Mouse (Mus musculus): ENCODE results near the gene Gcn1l1. TPM values are rescaled to one million over a fixed set of nuclear protein-coding genes. Genes with fewer than 3 reads are reported as not detected.
A peak's percentile ranks its signal among the peaks of the same experiment; 100 is the strongest.

The Gcn1l1 gene
- polyA plus RNA-seq, 1 experiment from 2014 or later = 44.4 TPM

DNA sequence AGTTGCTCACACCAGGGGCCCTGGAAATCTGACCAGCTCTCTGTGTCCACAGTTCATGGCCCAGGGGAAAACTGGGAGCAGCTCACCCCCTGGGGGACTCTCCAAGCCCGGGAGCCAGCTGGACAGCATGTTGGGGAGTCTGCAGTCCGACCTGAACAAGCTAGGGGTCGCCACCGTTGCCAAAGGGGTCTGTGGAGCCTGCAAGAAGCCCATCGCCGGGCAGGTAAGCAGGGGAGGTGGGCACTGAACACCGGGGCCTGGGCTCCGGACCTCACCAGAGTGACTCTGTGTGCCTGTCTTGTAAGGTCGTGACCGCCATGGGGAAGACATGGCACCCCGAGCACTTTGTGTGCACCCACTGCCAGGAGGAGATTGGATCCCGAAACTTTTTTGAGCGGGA is 13.3 kb upstream of the Gcn1l1 start:
- WGBS = 86% methylated on average over 13 of the region's 13 CpGs
- ATAC-seq (ENCODE audit: low FRiP score, low read depth) = no peak
- Histone ChIP-seq H3K4me3 (no peak overlapping the region), H3K27ac (replicated peaks) (no peak overlapping the region), H3K36me3 (peaks cover 20% of the 10 kb centered on the region), H3K9me3 (no peaks in the 10 kb centered on the region), H3K4me2 (no peak overlapping the region), H3K27me3 (no peaks in the 10 kb centered on the region), H3K4me1 (replicated peaks) (peaks cover 5% of the 10 kb centered on the region; the same call in 1 of the 2 replicates), H3K9ac (no peak overlapping the region)

DNA sequence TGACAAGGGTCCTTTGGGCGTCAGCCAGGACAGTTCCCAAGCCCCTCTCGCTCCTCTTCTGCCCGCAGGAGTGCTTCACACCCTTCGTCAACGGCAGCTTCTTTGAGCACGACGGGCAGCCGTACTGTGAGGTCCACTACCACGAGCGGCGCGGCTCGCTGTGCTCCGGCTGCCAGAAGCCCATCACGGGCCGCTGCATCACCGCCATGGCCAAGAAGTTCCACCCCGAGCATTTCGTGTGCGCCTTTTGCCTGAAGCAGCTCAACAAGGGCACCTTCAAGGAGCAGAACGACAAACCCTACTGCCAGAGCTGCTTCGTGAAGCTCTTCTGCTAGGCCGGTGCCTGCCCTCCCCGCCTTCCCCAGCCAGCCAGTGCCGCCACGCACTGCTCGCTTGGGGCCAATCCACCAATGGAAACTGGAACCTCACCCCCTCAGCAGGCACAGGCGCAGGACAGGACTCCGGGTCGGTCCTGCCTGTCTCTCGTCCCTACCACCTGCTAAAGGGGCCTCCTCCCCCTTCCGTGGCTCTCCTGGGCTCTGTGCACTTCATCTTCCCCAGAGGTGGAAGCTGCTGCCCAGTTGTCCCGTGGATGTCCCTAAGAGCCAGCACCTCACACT is 11.1 kb upstream of the Gcn1l1 start:
- 87% methylated on average over 33 of the region's 33 CpGs for WGBS
- Histone ChIP-seq H3K27me3 (no peaks in the 10 kb centered on the region), H3K36me3 (peaks cover 20% of the 10 kb centered on the region), H3K27ac (replicated peaks) (no peak overlapping the region), H3K9me3 (no peaks in the 10 kb centered on the region), H3K4me1 (replicated peaks) (peaks cover 5% of the 10 kb centered on the region; the same call in 1 of the 2 replicates), H3K4me2 (no peak overlapping the region), H3K9ac (no peak overlapping the region), H3K4me3 (no peak overlapping the region)
- no peak for ATAC-seq (ENCODE audit: low FRiP score, low read depth)

DNA sequence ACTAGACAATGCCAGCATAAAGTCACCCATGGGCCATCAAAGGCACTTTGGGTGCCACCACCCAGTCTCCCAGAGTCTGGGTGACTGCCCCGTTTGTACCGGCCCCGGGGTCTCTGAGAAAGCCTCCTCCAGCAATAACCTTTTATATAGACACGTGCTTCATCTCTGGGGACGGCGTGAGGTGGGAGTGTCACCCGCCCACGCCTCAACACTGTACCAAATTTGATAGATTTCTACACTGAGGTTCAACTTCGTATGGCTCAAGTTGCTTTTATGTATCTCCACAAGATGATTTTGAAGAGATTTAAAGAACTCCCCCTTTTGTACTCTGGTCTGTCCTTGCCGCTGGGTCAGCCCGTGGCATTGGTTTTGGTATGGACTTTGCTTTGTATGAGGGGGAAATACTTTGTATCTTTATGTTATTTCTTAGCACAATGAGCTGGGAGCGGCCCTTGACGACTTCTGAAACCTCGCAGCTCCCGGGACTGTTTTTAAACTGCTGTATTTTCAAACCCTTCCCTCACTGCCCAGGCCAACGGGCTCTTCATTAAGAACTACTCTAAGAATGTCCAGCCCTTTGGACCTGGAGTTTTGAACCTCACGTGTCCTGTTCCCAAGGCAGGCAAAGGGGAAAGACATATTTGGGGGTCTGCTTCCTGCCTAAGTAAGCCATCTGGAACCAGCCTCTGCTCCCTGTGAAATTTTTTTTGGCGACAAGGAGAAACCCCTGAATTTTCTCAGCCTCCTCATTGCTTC is 10.3 kb upstream of the Gcn1l1 start:
- Histone ChIP-seq H3K4me2 (no peak overlapping the region), H3K4me3 (no peak overlapping the region), H3K27me3 (no peaks in the 10 kb centered on the region), H3K4me1 (replicated peaks) (peaks cover 5% of the 10 kb centered on the region; the same call in 1 of the 2 replicates), H3K9ac (no peak overlapping the region), H3K27ac (replicated peaks) (no peak overlapping the region), H3K9me3 (no peaks in the 10 kb centered on the region), H3K36me3 (peaks cover 20% of the 10 kb centered on the region)
- 91% methylated on average over 18 of the region's 18 CpGs for WGBS
- no peak for ATAC-seq (ENCODE audit: low FRiP score, low read depth)

DNA sequence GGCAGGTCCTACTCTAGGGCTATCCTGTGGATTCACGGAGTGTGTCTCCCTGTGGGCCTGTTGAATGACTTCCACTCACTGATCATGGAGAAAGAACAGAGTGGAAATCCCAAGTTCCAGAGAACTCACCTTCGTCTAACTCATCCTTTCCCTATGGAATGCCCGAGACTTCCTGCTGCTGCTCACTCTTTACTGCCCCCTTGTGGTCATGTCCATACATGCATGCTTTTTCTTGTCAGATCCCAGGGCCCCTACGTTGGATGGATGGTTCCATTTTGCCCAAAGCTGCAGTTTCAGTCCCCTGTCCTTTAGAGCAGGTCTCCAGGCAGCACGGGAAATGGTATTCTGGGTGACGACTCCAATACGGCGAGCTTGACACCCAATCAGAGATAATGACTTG is 8.8 kb upstream of the Gcn1l1 start:
- H3K4me1 ChIP-seq (replicated peaks) = peaks cover 17% of the 10 kb centered on the region
- H3K4me3 ChIP-seq = no peak overlapping the region
- no peaks in the 10 kb centered on the region for H3K27me3 ChIP-seq
- no peak for ATAC-seq (ENCODE audit: low FRiP score, low read depth)
- H3K27ac ChIP-seq (replicated peaks) = no peak overlapping the region
- H3K9me3 ChIP-seq = no peaks in the 10 kb centered on the region
- H3K9ac ChIP-seq = no peak overlapping the region
- H3K36me3 ChIP-seq = peaks cover 26% of the 10 kb centered on the region
- 10% methylated on average over 8 of the region's 8 CpGs for WGBS
- no peak overlapping the region for H3K4me2 ChIP-seq

DNA sequence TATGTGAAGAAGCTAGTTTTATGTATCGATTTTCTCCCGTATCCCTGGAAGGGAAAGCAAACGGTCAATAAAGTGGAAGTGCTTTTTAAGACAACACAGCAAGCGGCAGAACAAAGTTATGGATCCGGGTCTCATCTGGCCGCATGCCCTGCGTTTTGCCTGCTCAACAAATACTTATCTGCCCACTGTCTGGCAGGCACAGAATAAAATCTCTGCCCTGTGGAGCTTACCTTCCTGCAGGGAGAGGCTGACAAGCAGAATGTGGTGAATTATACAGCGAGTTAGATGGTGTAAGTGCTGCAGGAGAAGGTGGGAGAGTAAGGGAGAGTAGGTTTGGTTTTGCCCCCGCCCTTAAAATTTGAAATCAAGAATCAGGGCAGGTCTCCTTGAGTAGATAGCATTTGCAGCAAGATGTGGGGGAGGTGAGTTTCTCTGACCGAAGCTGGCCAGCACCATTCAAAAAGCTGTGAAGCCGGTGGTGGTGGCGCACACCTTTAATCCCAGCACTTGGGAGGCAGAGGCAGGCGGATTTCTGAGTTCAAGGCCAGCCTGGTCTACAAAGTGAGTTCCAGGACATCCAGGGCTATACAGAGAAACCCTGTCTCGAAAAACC is 6.8 kb upstream of the Gcn1l1 start:
- peaks cover 21% of the 10 kb centered on the region for H3K4me1 ChIP-seq (replicated peaks)
- no peak overlapping the region for H3K27ac ChIP-seq (replicated peaks)
- no peak for ATAC-seq (ENCODE audit: low FRiP score, low read depth)
- WGBS = 93% methylated on average over 14 of the region's 14 CpGs
- H3K9me3 ChIP-seq = no peaks in the 10 kb centered on the region
- no peak overlapping the region for H3K4me2 ChIP-seq
- H3K9ac ChIP-seq = no peak overlapping the region
- no peaks in the 10 kb centered on the region for H3K27me3 ChIP-seq
- no peak overlapping the region for H3K4me3 ChIP-seq
- H3K36me3 ChIP-seq = peaks cover 36% of the 10 kb centered on the region

DNA sequence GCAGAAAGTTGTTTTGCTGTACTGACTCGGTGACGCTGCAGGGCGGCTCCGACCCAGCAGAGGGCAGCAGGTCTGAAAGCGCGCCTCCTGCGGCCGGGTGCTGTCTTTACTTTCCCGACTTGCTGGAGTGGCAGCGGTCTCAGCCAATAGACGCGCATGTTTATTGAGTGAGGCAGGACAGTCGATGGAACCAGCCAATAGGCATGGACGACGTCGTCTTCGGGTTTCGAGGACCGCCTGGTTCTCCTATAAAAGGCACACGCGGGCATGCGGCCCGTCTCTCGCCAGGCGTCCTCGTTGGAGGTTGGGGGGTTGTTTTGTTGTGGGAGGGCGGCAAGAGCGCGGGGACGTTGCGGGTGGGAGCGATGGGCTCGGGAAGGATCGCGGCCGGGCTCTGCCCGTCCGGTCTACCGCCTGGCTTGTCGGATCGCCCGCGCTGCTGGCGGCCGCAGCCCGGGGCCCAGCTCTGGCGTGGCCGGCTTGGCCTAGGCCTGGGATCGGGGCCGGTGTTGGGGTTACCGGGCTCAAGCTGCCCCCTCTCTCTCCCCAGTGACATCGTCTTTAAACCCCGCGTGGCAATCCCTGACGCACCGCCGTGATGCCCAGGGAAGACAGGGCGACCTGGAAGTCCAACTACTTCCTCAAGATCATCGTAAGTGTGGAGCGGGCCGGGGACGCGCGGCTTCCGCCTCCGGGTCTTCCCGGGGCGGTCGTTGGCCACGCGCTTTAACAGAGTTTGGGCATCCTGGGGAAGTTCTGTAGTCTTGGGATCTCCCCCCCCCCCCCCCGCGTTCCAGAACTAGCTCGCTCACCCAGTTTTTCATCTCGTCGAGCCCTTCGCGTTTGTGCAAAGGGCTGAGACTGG is 5.6 kb upstream of the Gcn1l1 start, which contains the start of gene Rplp0:
TSS of gene Rplp0 (plus strand) at position 231 of the 865 bp plus-strand sequence.
- Histone ChIP-seq H3K4me1 (replicated peaks) (peaks cover 28% of the 10 kb centered on the region), H3K27ac (replicated peaks) (peak within 1 kb of the TSS; percentile 88), H3K9ac (peak within 1 kb of the TSS; percentile 95), H3K4me3 (peak within 1 kb of the TSS; percentile 87), H3K9me3 (no peaks in the 10 kb centered on the region), H3K4me2 (peak within 1 kb of the TSS; percentile 71), H3K36me3 (peaks cover 32% of the 10 kb centered on the region), H3K27me3 (no peaks in the 10 kb centered on the region)
- peak; percentile 98 for ATAC-seq (ENCODE audit: low FRiP score, low read depth)
- under 1% methylated on average over 71 of the region's 78 CpGs for whole genome bisulfite sequencing

DNA sequence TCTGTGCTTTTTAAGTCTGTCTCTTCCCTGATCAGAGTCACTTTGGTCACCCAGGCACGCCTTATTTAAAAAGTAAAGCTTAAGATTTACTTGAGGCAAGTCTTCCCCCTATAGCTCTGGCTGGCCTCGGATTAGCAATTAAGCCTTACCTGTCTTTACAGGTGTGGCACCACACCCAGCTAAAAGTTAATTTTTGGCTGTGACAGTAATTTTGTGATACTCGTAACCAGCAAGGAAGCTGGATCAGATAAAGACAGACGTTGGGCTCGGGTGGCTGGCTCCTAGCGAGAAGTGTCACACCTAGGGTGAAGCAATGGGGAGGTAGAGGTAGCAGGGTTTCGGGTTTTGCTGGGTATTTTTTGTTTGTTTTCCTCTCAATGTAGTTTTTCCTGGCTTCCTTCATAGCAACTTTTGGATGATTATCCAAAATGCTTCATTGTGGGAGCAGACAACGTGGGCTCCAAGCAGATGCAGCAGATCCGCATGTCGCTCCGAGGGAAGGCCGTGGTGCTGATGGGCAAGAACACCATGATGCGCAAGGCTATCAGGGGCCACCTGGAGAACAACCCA is 4.6 kb upstream of the Gcn1l1 start:
- Histone ChIP-seq H3K36me3 (peaks cover 32% of the 10 kb centered on the region), H3K27ac (replicated peaks) (no peak overlapping the region), H3K27me3 (no peaks in the 10 kb centered on the region), H3K4me1 (replicated peaks) (peaks cover 33% of the 10 kb centered on the region), H3K4me3 (peak overlapping the region; percentile 87), H3K4me2 (peak overlapping the region; percentile 71), H3K9ac (peak overlapping the region; percentile 95), H3K9me3 (no peaks in the 10 kb centered on the region)
- 43% methylated on average over 13 of the region's 13 CpGs for WGBS
- ATAC-seq (ENCODE audit: low FRiP score, low read depth) = no peak

DNA sequence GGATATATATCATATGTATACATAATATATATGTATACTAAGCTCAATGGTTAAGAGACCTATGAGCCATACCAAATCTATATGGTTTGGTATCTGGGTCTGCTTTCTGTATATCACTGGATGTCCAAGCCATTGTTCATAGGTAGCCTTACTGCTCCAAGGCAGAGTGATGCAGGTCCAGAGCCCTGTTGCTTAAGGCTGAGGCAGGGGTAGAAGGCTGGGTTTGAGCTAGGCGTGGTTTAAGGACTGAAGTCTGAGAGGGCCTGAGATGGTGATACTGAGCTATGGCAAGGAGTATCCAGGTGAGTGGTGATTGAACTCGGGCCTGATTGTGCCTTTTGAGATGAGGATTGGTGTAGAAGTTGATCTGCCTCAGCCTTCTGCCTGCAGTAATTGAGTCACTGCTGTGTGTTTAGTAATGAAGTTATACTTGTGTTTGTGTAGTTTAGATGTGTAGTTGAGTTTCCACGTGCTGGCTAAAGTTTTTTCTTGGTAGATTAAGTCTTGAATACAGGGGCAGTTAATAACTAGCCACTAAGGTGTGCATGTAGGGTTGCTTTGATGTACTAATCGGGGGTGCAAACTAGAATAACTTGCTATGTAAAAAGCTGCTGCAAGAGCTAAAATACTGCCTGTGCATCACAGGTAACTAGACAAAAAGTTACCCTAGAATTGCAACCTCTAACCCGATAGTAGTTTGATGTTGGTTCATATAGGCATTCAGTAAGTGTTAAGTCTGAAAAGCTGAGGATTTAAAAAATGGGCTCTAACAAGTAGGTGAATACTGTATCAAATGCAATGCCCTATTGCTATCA is 1.1 kb upstream of the Gcn1l1 start:
- no peak for ATAC-seq (ENCODE audit: low FRiP score, low read depth)
- no peaks in the 10 kb centered on the region for H3K9me3 ChIP-seq
- H3K4me3 ChIP-seq = peak overlapping the region; percentile 89
- H3K4me2 ChIP-seq = peak overlapping the region; percentile 68
- no peak overlapping the region for H3K9ac ChIP-seq
- peaks cover 32% of the 10 kb centered on the region for H3K36me3 ChIP-seq
- H3K27me3 ChIP-seq = no peaks in the 10 kb centered on the region
- peaks cover 44% of the 10 kb centered on the region for H3K4me1 ChIP-seq (replicated peaks)
- 49% methylated on average over 5 of the region's 5 CpGs for WGBS
- H3K27ac ChIP-seq (replicated peaks) = no peak overlapping the region; the same call in 1 of the 2 replicates

DNA sequence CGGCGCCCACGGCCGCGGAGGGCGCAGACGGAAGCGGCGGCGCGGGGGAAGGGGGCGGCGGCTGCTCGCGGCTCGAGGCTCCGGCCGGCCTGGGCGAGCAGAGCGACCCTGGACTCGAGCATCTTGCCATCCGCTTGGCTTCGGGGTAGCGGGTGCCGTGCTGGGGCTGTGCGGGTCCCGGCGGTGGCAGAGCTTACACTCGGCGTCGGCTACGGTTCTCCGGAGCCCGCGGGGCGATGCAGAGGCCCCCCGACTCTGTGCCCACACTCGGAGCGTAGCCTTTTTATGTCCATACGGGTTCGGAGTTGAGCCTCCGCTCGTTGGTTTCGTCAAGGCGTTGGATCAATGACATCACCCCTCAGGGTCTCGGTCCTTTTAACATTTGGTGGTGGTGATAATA is 349 bp downstream of the Gcn1l1 start:
- H3K9ac ChIP-seq = peak overlapping the region; percentile 89
- H3K4me1 ChIP-seq (replicated peaks) = peaks cover 43% of the 10 kb centered on the region
- H3K4me3 ChIP-seq = peak overlapping the region; percentile 89
- H3K4me2 ChIP-seq = peak overlapping the region; percentile 68
- H3K36me3 ChIP-seq = peaks cover 32% of the 10 kb centered on the region
- H3K9me3 ChIP-seq = no peaks in the 10 kb centered on the region
- ATAC-seq (ENCODE audit: low FRiP score, low read depth) = peak; percentile 61
- no peaks in the 10 kb centered on the region for H3K27me3 ChIP-seq
- peak overlapping the region; percentile 79 for H3K27ac ChIP-seq (replicated peaks)
- 1% methylated on average over 33 of the region's 46 CpGs for WGBS

DNA sequence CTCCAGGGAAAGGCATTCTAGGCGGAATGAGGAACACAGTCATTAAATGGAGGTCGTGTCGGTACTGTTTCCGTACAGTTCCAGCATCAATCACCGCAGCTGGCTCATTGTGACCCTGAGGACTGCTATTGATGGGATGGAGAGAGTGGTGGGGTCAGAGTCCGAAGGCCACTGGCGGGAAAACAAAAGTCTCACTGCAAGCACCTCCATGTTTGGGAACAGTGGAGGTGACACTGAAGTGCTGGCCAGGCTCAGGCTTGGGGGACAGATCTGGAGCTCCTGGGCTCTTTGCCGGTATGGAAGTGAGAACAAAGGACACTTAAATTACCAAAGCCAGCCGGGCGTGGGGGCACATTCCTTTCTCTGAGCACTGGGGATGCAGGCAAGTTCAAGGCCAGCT is 3.6 kb downstream of the Gcn1l1 start:
- Histone ChIP-seq H3K4me2 (no peak overlapping the region), H3K27me3 (no peaks in the 10 kb centered on the region), H3K4me3 (no peak overlapping the region), H3K9ac (no peak overlapping the region), H3K9me3 (no peaks in the 10 kb centered on the region), H3K36me3 (peaks cover 23% of the 10 kb centered on the region), H3K27ac (replicated peaks) (no peak overlapping the region), H3K4me1 (replicated peaks) (peaks cover 31% of the 10 kb centered on the region)
- WGBS = 40% methylated on average over 10 of the region's 10 CpGs
- ATAC-seq (ENCODE audit: low FRiP score, low read depth) = no peak

DNA sequence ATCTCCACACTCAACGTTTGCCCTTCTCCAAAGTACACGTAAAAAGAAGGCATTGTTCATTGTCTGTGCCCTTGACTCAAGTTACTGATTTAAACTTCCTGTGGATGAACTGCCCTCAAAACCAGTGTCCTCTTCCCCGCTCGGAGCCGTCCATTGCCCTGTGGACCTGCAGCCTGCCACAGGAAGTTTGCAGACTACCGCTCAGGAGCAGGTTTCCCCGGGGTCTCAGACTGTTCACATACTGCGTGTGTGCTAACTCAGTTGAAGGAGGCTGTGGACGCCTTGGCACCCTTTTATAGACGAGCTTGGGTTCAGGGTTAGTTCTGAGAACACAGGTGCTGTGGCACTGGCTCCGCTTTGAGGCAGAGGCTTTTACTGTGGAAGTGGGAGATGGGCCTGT is 4.3 kb downstream of the Gcn1l1 start:
- H3K4me1 ChIP-seq (replicated peaks) = peaks cover 25% of the 10 kb centered on the region
- H3K4me3 ChIP-seq = no peak overlapping the region
- no peak overlapping the region for H3K9ac ChIP-seq
- no peak overlapping the region for H3K4me2 ChIP-seq
- no peak overlapping the region for H3K27ac ChIP-seq (replicated peaks)
- ATAC-seq (ENCODE audit: low FRiP score, low read depth) = no peak
- no peaks in the 10 kb centered on the region for H3K9me3 ChIP-seq
- 81% methylated on average over 11 of the region's 11 CpGs for WGBS
- H3K36me3 ChIP-seq = peaks cover 22% of the 10 kb centered on the region
- no peaks in the 10 kb centered on the region for H3K27me3 ChIP-seq

Measured in hindbrain, embryonic 15.5 days (tissue).